Mouse (Mus musculus) bone marrow macrophage, adult 2 months (primary cell): ENCODE data around the gene Pkd1l2.

Experiments used
- CTCF ChIP-seq: IDR thresholded peaks from 2 replicates; pipeline ENCODE4 v1.5.1; 2012; ENCODE audit warnings: low read depth, mild to moderate bottlenecking, low read length, moderate library complexity
- POLR2A ChIP-seq: IDR thresholded peaks from 2 replicates; pipeline ENCODE4 v1.6.1; 2012; ENCODE audit warnings: mild to moderate bottlenecking, low read depth, low read length, borderline replicate concordance

DNA sequence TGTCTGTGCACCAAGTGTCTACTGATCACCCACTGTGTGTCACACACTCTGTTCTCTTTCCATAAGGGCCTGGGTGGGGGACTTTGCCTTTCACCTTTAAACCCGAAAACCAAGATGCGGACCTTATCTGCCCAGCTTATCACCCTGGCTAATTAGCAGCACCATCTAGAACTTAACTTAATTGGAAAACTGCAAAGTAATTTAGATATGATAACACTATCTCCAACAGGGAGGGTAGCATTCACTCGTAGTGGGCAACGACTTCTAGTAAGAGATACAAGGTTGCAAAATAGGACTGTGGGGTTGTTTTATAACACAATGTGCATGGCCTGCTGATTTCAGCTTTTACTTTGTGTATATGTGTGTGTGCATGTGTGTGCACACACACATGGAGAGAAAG lies 7.6 kb upstream of the Pkd1l2 start:
- TF ChIP-seq POLR2A (no peak), CTCF (no peak)
